Mouse (Mus musculus) right cerebral cortex, postnatal 14 days (tissue): ENCODE results near the gene Hsd11b1.
A peak's percentile ranks its signal among the peaks of the same experiment; 100 is the strongest.

Experiments
- DNase-seq: peaks from one replicate; pipeline ENCODE4 v3.0.0; 2022

The Hsd11b1 gene

GRCm38 (mm10) chr1:193242863-193243262 lies 21.0 kb downstream of the Hsd11b1 start:
- no peak for DNase-seq

GRCm38 (mm10) chr1:193242238-193242637 lies 21.6 kb downstream of the Hsd11b1 start:
- peak; percentile 76 for DNase-seq

- DNase-seq: no peak
These were observed 22.4 kb downstream of the Hsd11b1 start for GRCm38 (mm10) chr1:193241436-193241835.

- DNase-seq: peak; percentile 17
These were observed 25.4 kb downstream of the Hsd11b1 start for GRCm38 (mm10) chr1:193238426-193238825.

- DNase-seq: no peak
These were observed 28.9 kb downstream of the Hsd11b1 start for GRCm38 (mm10) chr1:193234930-193235329.

DNA sequence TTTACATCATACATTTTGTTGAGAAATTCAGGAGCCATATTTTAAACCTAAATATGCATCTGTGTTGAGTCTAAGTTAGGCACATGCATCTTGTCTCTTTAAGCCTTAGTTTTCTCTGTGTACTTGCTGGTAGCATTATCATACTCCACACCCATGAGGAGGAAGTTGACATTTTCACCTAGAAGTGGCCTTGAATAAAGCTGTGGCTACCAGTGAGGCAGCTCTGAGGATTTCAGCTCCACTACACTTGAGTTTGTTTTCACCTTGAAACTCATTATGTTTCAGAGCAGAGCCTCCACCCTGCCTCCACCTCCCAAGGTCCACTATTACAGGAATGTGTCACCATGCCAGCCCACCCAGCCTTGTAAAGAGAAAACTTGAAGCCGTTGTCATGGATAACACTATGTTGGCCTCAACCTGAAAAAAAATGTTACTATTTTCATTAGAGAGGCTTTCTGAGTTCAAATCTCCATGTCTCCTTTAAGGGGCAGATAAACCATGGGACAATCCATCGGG lies 29.7 kb downstream of the Hsd11b1 start:
- DNase-seq: no peak

GRCm38 (mm10) chr1:193232732-193233131 lies 31.1 kb downstream of the Hsd11b1 start:
- no peak for DNase-seq

DNA sequence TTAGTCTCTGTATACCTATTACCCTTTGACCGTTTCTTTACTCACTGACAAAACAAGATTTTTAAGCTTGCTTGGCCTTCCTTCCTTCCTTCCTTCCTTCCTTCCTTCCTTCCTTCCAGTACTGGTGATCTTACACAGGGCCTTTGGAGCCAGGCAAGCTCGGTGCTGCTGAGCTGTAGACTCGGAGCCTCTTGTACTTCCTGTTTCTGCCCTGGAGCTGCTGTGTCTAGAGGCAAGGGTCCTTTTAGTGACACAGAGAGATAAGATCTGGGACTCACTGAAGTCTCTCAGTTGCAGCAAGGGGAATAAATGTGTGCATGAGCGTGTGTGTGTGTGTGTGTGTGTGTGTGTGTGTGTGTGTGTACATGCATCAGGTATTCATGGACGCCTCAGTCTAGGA lies 32.9 kb downstream of the Hsd11b1 start:
- no peak for DNase-seq

DNA sequence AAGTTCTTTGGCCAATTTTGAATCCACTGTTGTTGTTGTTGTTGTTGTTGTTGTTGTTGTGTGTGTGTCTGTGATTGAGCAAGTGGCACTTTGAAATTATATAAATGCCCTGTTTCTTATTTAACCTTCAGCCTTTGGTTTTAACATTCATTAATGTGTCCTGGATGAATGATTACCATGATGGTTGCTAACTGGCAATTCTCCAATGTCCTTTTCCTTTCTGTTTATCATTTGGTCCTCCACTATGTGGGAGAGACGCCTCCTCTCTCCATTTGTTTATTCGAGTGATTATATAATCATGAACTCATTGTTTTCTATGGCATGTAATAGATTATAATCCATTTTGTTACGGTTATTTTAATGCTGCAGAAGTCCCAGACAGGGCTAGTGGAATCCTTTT lies 33.3 kb downstream of the Hsd11b1 start:
- no peak for DNase-seq

- DNase-seq: no peak
These were observed 34.3 kb downstream of the Hsd11b1 start for GRCm38 (mm10) chr1:193229570-193229969.

- DNase-seq: no peak
These were observed 36.3 kb downstream of the Hsd11b1 start for GRCm38 (mm10) chr1:193227537-193227936.

GRCm38 (mm10) chr1:193226724-193227522 lies 37.0 kb downstream of the Hsd11b1 start:
- no peak for DNase-seq

- DNase-seq: no peak
These were observed 37.8 kb downstream of the Hsd11b1 start for GRCm38 (mm10) chr1:193226114-193226513.

DNA sequence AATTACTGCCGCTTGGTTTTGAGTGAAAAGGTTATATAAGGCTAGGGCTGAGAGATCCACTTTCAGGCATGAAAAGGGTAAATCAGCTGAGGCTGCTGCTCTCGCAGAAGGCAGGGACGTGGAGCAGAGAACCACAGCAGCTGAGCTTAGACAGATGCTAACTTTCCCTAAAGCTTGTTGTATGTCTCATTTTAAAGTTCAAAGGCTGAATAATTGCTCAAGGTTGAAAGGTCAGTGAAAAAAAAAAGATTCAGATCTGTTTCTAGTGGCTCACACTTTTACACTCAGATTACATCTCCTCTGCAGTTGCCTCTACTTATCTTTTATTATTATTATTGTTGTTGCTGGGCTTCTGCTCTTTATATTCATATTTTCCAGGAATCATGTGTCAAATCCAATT lies 38.3 kb downstream of the Hsd11b1 start:
- DNase-seq: no peak

DNA sequence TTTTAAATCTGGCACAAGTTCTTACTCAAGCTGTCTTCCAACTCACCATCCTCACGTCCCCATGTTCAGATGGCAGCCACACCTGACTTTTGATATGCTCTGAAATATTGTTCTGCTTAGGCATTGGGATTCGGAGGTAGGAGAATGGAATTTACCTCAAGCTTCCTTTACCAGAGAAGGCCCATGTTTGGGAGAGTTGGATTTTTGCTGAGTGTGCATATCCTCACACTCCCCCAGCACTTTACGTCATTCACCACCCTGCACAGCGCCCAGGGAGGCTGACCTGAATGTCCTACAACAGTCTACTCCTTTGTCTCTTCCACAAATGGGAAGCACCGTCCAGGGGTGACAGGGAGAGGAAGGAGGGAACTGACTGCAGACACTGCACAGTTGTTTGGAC lies 43.5 kb downstream of the Hsd11b1 start:
- no peak for DNase-seq

DNA sequence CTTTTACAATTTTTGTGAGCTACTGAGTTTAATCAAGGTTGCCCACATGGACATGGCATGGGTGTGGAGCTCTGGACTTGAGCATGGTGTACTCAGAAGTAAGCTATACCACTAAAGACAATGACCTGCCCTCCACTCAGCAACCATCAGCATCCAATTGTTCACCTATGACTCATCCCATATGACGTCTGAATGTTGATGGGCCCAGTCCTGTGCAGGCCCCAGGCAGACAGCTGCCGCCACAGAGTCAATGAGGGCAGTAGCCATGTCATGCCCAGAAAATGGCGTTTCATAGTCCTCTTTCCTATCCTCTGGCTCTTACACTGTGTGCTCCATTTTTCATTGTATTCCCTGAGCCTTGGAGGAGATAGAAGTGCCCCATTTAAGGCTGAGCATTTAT lies 47.9 kb downstream of the Hsd11b1 start:
- DNase-seq: no peak

DNA sequence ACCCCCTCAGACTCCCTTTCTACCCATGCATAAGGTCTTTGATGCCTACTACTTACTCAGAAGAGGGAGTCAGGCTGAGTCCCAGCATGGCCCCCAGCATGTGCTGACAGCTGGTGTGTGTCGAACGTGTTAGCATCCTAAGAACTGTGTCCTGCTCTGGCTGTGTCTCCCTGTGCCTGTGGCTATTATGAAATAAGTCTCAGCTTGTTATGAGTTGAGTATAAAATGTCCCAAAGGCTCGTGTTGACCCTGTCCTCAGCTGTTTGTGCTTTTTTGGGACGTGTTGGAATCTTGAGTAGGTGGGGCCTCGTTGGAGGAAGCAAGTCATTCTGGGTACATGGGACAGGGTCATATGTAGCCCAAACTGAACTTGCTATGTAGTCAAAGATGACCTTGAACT lies 49.8 kb downstream of the Hsd11b1 start:
- no peak for DNase-seq

DNA sequence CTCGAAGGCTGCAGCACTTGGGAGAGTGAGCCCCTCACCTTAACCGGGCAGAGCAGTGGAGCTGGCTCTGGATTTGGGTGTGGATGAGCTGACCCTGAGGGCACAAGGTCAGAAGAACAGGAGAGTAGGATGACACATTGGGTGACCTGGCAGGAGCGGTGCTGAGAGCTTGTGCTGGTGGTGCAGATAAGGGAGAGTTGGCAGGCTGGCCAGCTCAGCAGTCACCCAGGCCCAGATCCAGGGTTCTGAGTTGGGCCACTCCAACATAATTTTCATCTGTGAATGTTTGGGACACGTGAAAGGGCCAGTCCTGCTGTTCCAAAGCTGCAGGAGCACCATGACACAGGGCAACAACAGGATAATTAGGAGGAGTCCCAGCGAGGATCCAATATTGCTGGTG lies 52.5 kb downstream of the Hsd11b1 start:
- DNase-seq: no peak

DNA sequence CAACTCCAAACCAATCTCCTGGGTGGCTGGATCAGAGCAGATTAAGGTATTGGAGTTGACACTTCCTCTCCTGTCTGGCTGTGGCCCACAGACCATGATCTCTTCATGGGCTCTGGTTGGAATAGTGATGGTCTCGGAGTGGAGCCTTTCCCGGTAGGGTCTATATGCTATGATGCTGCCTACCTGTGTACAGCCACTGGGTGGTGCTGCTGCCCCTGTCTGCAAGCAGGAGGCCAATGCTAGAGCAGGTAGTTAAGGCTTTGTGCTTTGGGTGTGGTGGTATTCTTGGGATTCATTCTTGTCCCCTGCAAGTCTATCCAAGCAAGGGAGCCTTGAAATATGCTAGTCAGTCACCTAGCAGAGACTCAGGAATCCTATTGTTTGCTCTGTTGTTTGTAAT lies 55.7 kb downstream of the Hsd11b1 start:
- peak; percentile 68 for DNase-seq

- no peak for DNase-seq
These were observed 56.4 kb downstream of the Hsd11b1 start, which contains the start of gene Lamb3 for GRCm38 (mm10) chr1:193207503-193207902. Gene Lamb3, plus strand, starts transcription at chr1:193207699.

- DNase-seq: no peak
These were observed 58.4 kb downstream of the Hsd11b1 start for GRCm38 (mm10) chr1:193205431-193205830.

GRCm38 (mm10) chr1:193203821-193204220 lies 60.1 kb downstream of the Hsd11b1 start:
- DNase-seq: no peak

DNA sequence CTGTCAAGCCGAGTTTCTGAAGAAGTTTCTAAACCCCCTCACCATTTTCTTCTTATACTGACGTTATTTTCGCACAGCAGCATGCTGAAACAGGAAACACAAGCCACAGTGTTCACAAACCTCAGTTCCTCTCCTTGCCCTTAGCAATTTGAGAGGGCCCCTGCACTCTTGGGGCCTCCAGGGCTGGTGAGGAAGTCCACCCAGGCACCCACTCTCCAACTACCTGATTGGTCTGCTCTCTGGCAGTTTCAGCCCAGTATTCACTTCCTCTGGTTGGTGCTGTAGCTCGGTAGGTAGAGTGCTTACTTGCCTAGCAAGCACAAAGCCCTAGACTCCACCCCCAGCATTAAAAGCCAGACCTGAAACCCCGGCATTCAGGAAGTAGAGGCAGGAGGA lies 62.5 kb downstream of the Hsd11b1 start, which contains the start of gene Traf3ip3:
Traf3ip3 (minus strand) TSS at position 321 of the 396 bp plus-strand sequence.
- DNase-seq: no peak

DNA sequence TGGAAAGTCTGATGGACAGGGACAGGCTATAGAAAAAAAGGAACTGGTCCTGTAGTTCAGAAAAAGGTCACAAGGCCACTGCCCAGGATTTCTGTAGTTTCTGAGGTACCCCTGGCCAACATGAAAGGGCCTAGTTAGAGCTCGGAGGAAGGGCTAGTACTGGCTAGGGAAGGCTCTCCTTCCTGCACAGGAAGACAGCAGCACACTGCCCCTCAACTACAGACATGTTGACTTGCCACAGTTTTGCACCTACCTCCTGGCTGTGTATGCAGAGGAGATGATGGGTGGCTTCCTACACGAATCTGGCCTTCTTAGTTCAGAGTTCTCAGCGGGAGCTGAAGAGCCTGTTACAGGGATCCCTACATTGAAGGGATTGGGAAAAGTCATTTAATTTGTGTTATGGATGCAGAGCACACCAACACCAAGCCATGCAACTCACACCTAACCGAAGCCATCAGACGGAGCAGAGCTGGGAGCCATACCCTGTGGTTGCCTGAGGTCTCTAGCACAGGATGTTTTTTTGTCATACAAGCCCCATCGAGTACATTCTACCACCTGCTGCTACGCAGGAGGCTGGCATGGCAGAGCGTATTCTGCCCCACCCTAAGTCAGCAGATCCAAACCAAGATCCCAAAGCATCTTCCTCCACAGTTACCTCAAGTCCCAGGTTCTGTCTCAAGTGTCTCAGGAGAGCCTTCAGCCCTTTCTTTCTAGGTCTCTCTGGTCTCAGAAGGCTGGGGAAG lies 63.1 kb downstream of the Hsd11b1 start:
- DNase-seq: no peak
